Mouse (Mus musculus): ENCODE measurements around the gene Lin52.

Lin52 gene

DNA sequence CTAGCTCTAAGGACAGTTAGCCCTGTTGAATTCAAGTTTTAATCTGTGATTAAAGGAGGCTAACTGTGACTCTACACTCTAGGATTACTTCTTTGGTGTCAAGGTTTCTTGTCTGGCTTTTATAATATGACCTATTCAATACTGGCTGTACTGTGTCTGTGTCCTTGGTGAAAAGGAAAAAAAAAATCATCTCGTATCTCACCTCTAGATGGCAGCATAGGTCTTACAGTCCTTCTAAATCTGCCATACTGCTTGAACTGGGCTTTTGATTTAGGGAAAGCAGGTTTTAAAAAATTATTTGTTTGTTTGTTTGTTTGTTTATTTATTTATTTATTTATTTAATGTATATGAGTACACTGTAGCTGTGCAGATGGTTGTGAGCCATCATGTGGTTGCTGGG lies 17.5 kb downstream of the Lin52 start:
- no peak for DNase-seq (ENCODE audit: low spot score)

DNA sequence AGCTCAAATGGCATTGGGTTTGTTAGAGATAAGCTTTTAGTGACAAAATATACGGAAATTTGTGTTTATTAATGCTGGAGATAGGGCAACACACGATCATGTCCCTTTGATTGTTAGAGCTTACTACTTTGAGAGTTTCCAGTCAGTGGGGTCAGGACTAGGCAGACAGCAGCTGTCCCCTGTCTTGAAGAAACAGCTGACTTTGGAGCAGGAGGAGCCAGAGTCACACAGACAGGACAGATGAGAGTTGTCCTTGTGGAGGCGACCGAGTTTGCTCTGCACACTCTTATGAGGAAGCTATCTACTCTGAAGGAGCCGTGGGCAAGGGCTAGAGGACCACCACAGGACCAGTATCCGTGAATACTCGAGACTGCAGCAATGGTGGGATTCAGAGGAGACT lies 27.7 kb downstream of the Lin52 start:
- DNase-seq (ENCODE audit: low spot score), result no peak

DNA sequence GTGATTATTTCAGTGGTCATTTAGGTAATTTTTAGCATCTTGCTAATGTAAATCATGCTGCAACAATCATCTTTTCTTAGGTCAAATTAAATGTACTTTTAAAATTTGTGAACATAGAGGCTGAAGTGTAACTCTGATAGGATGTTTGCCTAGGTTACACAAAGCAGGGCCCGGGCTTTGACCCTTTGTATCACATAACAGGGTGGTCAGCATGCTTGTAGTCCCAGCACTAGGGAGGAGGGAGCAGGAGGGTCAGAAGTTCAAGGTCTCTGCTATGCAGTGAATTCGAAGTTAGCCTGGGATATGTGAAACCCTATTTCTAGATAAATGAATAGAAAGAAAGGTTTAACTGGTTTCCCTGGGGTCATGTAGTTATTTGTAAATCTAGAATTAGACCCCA lies 30.0 kb downstream of the Lin52 start:
- no peak for DNase-seq (ENCODE audit: low spot score)

DNA sequence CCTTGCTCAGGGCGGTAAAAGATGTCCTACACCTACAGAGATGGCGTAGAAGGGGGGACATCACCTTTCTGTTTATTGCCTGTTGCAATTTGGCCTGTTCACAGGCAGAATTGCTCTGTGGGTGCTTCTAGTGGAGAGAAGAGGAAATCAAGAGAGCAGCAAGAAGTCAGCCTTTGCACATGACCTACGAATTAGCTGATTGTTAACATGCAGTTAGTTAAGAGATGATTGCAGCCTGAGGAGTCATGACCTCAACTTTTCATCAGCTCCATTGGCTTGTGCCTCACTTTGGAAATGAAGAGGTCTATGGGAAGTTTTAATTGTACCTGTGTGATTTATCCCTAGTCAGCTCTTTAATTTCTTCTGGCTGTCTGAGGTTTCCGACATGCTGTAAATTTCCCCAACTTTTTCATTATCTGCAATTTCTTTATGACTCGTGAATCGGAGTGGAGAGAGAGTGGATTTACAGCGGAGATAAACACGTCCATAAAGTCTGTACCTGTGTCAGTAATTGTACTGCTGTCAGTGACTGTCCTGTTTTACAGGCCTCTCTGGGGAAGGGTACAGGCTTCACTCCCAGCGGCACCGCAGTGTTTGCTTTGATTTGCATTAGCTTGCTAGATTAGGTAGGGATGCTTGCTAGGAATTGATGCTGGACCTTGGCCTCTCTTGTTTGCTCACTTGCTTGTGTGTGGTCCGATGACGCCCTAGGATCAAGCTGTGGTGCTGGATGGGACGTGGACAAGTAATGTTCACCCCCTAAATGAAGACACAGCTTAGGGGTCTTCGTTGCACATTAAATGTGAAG lies 31.8 kb downstream of the Lin52 start:
- DNase-seq (ENCODE audit: low spot score), result no peak

DNA sequence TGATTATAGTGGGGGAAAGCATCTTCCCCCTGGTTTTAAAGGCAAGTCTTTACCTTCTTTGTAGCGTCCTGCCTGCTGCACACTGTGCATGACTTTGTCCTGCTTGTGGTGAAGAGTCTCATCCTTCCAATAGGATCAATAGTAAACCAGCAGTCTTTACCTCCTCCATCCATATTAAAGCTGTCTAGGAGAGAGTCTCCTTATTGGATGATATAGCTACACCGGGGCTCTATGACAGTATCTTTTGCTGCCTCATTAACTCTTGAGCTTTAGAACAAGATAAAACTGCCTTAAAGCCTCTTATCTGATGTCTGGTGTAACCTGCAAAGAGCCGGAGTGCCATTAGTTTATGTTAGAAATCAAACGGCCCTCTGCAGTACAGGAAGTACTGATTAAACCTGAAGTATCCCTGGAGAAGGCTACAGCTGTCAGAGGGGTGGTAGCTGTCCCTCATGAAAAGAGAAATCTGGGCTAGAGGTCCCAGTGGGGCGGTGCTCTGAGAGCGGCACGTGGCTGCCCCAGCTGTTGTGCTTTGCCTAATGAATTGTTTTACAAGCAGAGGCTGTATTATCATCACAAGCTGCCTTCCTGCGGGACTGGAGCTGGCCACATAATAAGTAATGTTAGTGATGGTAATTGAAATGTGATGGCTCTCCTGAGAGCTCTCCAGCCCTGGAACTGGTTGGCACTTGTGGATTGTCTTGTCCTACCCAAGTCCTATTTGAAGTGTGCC lies 36.3 kb downstream of the Lin52 start:
- DNase-seq (ENCODE audit: low spot score), result no peak

DNA sequence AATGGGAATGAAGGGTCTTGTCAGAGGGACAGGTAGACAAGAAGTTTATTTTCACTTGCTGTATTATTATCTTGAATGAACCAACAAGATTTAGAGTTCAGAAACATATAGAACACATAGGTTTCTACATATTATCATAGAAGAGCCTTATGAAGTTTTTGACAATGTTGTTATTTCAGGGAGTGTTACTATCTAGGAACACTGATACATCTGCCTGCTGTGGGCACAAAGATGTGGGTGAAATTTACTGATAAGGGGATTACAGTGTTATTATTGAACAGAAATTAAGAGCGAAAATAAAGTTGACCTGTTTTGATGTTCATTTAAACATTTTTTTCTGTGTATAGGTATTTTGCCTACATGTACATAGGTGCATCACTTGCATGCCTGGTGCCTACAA lies 45.6 kb downstream of the Lin52 start:
- no peak for DNase-seq (ENCODE audit: low spot score)

DNA sequence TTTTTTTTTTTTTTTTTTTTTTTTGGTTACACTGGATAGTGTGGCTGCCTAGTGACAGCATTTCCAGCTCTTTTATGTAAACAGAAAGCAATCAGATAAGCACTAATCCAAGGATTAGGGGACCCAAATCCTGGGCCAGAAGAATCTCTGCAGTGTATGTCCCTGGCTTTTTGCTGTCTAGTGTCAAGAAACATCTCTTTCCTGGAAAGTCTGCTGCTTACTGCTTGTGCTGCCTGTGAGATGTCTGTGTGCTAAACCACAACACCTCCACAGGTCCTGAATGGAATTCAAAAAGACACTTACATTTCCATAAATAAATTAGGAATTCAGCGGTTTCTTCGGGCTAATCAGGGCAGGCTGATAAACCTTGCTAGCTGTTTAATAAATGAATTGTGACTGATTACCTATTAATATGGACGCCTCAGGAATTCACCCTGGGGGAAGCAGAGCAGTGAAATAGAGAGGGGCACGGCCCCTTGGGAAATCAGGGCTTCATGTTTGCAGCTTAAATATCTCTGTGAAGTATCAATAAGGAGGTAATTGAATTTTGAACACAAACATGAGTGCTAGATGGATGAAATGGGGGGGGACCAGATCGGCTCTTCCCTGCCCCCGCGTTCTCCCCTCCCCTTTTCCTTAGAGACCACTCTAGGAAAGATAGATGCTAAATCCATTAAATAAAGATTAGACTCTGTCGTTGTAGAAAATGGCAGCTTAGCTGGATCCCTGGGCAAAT lies 49.5 kb downstream of the Lin52 start:
- no peak for DNase-seq (ENCODE audit: low spot score)

DNA sequence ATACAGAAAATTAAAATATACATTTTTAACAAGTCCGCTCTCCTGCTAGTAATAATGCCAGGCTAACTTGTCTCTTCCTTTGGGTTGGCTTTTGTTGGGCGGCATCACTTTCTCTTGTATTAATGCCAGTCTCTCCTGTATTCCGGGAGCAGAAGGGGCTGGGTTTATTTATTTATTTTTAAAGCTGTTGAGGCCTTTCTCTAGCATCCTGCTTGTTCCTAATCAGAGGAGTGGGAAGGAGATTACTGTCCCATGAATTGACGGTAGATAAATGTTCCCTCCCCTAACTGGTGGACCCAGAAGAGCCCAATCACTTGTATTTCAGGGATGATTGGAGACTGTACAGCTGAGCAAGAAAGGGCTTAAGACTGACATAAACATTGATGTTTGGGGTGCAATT lies 50.1 kb downstream of the Lin52 start:
- no peak for DNase-seq (ENCODE audit: low spot score)

DNA sequence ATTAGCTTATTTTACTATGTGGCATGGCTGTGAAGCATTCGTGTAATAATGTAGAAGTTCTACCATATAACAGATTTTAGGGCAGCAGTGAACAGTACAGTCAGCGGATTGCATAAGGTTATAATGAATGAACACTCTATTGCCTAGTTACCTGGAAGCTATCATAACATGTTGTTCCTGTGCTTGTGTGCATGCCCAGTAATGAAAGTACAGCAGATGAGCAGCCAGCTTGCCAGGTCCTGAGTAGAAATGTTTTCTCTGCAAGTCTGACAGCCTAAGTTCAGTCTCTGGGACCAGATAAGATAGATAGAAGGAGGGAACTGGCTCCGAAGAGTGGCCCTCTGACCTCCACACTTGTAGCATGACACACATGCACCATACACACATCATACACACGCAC lies 55.6 kb downstream of the Lin52 start:
- no peak for DNase-seq (ENCODE audit: low spot score)

DNA sequence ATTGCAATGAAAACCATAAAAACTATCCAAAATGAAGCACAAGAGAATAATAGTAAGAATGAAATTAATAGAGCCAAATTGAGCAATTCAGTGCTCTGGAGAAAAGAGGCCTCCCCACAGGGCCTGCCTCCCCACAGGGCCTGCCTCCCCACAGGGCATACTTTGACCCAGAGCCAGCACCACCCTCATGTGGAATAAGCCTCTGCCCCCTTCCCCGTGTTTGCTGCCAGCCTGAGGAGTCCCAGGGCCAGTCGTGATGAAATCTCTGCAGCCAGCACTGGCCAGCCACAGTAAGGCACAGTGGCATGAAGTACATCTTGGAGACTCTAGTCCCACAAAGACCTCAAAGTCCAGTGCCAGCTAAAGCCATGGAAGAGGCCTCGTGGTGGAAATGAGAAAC lies 60.8 kb downstream of the Lin52 start:
- DNase-seq (ENCODE audit: low spot score), result no peak

DNA sequence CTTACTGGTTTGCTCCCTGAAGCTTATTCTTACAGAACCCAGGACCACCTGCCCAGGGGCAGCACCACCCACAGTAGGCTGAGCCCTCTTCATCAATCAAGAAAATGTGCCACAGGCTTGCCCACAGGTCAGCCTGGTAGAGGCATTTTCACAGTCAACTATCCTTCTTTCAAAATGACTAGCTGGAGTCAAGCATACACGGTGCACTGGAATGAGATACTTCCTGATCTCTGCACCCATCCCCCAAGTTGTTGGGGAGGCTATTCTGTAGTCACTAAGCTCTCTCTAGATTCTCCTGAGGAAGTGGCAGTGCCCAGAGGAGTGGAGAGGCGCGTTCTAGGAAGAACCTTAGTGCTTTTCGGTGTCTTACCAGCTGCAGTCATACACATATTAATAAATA lies 64.3 kb downstream of the Lin52 start:
- DNase-seq (ENCODE audit: low spot score), result no peak

DNA sequence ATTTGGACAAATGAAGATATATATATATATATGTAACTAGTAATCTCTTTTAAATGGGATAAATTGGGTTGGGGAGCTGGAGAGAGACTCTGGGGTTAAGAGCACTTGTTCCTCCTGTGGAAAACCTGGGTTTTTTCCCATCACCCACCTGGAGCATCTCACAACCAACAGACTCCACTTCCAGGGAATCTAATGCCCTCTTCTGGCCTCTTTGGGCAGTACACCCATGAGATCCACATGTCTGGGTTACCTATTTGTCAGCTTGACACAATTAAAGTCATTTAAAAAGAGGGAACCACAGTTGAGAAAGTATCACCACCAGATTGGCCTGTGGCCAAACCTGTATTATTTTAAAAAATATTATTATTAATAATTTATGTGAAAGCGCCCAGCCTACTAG lies 65.4 kb downstream of the Lin52 start:
- DNase-seq (ENCODE audit: low spot score), result no peak

DNA sequence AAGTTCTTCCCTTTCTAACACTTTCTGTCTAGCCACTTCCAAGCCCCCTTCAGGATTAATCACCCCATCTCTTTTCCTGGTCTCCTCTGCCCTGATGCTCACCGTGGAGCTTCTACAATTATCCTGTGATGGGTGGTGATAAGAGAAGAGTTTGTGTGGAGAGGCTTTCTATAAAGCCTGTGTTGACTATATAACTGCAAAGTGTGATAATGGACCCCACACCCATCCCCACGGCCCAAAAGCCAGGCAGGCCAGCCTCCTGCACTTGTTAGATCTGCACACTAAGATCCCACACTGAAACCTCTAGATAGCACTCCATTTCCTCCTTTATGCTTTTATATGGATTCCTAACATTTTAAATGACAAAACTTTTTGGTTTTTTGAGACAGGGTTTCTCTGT lies 66.8 kb downstream of the Lin52 start:
- DNase-seq (ENCODE audit: low spot score), result no peak

DNA sequence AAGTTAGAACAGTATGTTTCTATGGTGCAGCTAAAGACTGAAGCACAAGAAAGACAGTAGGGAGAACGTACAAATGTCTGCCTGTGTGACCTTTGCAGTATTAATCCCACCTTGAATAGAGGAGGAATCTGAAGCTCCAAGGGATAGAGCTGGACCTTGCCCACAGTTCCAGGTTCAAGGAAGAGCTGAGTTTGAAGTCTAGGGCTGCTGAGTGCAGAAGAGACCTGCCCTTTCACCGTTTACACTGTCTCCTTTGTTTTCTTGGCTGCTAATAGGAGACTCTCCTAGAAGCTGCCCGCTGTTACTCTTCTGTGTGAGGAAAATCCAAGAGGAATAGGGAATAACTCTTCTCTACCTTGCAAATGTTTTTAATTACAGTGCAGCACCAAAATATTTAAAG lies 72.5 kb downstream of the Lin52 start:
- no peak for DNase-seq (ENCODE audit: low spot score)

DNA sequence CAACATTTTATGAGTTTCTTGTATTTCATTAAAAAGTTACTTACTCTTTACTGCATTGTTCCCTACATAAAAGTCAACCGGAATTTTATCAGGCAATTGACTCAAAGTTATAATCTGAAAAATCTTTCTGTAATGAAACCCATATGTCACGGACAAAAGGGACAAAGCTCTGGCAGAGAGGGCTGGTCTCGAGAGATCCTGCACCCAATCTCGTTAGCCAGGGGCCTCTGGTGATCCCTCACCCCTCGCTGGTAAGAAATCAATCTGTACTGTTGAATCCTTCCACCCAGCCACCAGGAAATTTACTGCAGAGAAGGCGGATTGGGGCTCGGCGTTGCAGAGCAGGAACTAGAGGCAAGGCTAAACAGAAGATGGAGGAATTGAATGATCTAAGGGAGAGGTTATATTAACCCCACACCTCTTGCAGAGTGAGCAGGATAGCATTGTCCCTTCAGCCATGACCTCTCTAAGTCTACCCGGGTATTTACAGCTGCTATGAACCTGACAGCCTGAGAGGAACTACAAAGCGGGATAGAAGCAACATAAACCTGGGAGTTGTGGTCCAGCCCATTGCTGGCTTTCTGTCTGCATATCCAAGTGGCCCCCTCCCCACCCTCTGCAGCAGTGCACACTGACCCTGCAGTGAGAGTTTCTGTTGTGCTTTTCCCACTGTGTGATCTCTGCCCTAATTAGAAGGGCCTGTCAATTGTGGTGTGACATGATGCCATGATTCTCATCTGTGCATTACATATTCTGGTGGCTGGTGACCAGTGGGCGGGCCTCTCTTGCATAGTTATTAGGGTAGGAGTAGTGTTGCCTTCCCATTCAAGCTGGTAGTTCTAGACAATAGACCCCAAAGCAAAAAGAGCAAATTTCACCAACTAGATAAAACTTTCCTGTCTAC lies 73.2 kb downstream of the Lin52 start:
- DNase-seq (ENCODE audit: low spot score), result no peak

DNA sequence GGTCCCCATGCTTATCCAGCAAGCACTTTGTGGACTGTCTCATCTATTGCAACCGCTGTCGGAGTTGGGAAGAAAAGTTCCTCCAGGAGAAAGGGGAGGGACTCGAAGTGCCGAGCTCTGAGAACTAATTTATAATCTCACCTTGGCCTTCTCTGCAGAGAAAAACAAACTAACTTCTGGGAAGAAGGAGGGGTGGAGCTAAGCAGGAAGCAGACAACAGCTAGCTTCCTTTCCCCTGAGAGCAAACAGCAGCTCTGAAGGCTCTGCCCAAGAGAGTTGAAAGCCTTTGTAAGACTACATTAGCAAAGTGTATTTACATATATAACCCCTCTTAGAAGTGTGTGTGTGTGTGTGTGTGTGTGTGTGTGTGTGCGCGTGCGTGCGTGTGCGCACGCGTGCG lies 74.2 kb downstream of the Lin52 start:
- DNase-seq (ENCODE audit: low spot score), result no peak

DNA sequence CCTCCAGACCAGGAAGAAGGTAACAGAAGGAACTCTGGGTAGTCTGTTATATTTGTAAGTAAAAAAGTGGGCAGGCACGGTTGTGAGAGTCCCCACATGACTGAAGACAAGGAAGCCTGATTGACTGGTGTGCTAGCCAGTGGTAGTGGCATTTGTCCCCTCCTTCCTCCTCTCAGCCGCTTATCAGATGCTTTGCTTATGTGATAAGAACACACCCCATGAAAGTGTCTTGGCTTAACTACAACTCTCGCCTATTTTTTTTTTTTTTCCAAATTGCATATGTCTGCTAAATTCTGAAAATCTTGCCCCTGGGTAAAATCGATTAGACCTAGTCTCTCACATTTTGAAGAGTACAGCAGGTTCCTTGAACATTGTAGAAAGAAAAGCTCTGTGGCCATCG lies 79.2 kb downstream of the Lin52 start:
- no peak for DNase-seq (ENCODE audit: low spot score)

DNA sequence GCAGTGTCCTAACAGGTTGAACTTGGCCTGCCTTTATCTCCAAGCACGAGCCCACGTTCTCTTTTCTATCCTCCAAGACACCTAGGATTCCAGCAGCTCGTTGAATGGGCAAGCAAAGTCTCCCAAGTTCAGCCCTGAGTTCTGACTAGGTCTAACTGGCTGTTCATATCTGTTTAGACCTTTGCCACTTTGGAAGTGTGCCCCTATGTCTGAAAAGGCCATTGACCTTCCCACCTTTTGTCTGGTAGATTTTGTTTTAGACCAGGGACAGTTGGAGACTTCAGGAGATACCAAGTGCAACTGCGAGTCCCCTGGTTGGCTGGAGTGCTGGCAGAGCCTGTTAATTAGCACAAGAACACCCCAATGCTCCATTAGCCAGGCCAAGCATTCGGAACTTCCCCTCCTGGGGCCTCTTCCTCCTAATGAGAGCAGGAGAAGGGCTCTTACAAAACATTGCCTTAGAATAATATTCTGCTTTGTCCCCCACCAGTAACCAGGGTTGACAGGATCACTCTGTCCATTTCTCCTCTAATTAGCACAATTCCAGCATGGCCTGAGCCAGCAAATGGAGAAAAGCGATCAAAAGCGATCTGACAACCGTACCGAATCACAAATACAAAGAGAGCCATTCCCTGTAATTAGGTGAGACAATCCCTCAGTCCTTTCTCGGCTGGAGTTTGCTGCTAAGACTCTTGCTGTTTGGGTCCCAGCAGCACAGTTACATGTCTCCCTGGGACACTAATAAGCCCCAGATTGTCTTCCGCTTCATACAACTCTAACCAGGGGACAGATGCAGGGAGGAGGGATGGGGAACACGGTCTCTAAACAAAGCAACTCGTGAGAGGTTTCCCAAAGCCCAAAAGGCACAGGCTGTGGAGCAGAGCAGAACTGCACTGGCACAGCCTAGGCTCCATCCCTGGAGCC lies 80.9 kb downstream of the Lin52 start:
- no peak for DNase-seq (ENCODE audit: low spot score)

DNA sequence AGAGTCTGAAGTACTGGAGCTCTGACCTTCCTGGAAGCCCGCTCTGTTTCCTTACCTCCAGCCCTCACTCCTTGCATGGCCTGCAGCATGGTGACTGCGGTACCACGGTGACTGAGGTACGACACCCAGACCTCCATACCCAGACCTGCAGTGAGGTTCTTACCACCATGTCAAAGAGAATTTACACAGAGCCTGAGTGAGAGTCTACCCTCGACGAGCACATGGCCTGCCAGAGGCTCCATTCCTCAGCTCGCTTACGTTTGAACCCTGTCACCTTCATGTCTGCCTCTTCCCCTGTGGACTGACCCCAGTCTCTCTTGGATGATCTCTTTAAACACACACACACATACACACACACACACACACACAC lies 81.6 kb downstream of the Lin52 start:
- no peak for DNase-seq (ENCODE audit: low spot score)

DNA sequence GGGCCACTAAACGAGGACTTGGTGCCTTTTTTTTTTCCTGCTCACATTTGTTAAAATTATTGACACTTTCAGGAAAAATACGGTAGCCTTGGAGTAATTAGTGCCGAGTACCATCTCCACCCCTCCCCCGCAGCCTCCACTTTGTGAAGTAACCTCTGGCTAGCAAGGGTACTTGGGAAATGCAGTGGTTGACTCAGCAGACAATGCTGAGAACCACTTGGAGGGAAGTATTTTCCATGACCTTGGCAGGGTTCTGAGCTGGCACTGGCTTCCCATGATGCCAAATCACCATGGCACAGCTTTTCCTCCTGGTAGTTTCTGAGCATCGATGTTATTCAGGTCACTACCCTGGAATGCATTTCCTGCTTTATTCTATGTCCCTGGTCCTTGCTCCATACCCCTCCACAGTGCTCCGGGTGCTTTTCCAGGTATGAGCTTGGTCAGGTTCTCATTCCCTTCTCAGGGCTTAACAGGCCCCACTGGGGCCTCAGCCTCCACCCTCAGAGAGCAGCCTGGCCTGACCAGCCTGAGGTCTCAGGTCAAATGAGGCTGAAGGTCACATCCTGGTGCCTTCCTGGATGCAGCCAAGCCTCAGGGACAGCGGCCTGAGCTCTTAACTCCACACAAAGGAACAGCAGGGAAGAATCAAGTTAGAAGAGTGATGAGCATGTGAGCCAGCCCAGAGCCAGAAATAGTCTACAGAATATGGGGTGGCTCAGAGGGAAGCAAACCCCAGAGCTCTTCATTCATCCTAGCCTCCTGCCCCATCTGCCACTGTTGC lies 82.7 kb downstream of the Lin52 start:
- DNase-seq (ENCODE audit: low spot score), result no peak
